Mouse (Mus musculus) common myeloid progenitor, adult 5-6 weeks (primary cell): ENCODE results near the gene Acox3. TPM values are rescaled to one million over a fixed set of nuclear protein-coding genes. Genes with fewer than 3 reads are reported as not detected.
"Not testable (repeated sequence)": the region's sequence is repeated elsewhere in the genome, so short reads cannot be mapped to it uniquely, and the experiment has no call there.

Experiments
- ATAC-seq: replicated peaks from 2 replicates; pipeline ENCODE4 v1.8.0; 2016; ENCODE audit warnings: low read depth, mild to moderate bottlenecking, moderate TSS enrichment, inconsistent platforms; ENCODE audit not compliant: poor library complexity, severe bottlenecking
- total RNA-seq: library from RNA; stranded (forward); fragments of 200-1000, 187-1606 nt; gene quantifications from 2 replicates; pipeline ENCODE4 v1.2.3, GENCODE M21; 2017

Acox3 gene
- total RNA-seq, 1 experiment from 2014 or later = 21.1 TPM

GRCm38 (mm10) chr5:35574653-35575599 lies 7.9 kb upstream of the Acox3 start, which contains the start of gene Trmt44:
Gene Trmt44 (minus strand): TSS chr5:35575070.
- peak; percentile 99 for ATAC-seq

- ATAC-seq = no peak
Measured at GRCm38 (mm10) chr5:35576409-35577020, 6.3 kb upstream of the Acox3 start.

- ATAC-seq = no peak
Measured at GRCm38 (mm10) chr5:35578411-35578810, 4.4 kb upstream of the Acox3 start.

GRCm38 (mm10) chr5:35579247-35579893 lies 3.5 kb upstream of the Acox3 start:
- no peak for ATAC-seq

- no peak for ATAC-seq
Measured at GRCm38 (mm10) chr5:35580156-35580922, 2.5 kb upstream of the Acox3 start.

- peak; percentile 66 for ATAC-seq
Measured at GRCm38 (mm10) chr5:35583221-35583783, 462 bp downstream of the Acox3 start.

- ATAC-seq = not testable (repeated sequence)
Measured at GRCm38 (mm10) chr5:35584259-35584658, 1.4 kb downstream of the Acox3 start.

GRCm38 (mm10) chr5:35591497-35591896 lies 8.7 kb downstream of the Acox3 start:
- no peak for ATAC-seq

GRCm38 (mm10) chr5:35592081-35592736 lies 9.4 kb downstream of the Acox3 start:
- ATAC-seq = 0 out of 2 replicates have a peak, but pooled peaks have one; percentile 36

GRCm38 (mm10) chr5:35592824-35593223 lies 10.0 kb downstream of the Acox3 start:
- ATAC-seq = no peak

- no peak for ATAC-seq
Measured at GRCm38 (mm10) chr5:35593272-35593671, 10.4 kb downstream of the Acox3 start.

- no peak for ATAC-seq
Measured at GRCm38 (mm10) chr5:35594768-35595167, 11.9 kb downstream of the Acox3 start.

GRCm38 (mm10) chr5:35595706-35596105 lies 12.9 kb downstream of the Acox3 start:
- ATAC-seq = peak; percentile 88

- ATAC-seq = no peak
Measured at GRCm38 (mm10) chr5:35596169-35597160, 13.6 kb downstream of the Acox3 start.

GRCm38 (mm10) chr5:35600233-35600632 lies 17.4 kb downstream of the Acox3 start:
- ATAC-seq = no peak

GRCm38 (mm10) chr5:35601526-35601925 lies 18.7 kb downstream of the Acox3 start:
- no peak for ATAC-seq

- ATAC-seq = no peak
Measured at GRCm38 (mm10) chr5:35605355-35605754, 22.5 kb downstream of the Acox3 start.

- ATAC-seq = no peak
Measured at GRCm38 (mm10) chr5:35606800-35607199, 24.0 kb downstream of the Acox3 start.
